Mouse (Mus musculus) cortical plate, adult 2 months (tissue): ENCODE measurements around the gene Cul5.

Experiments used
- CTCF ChIP-seq: fragments of 200-500 bp; IDR thresholded peaks from 2 replicates; pipeline ENCODE4 v1.5.1; 2011; ENCODE audit warnings: mild to moderate bottlenecking, control low read depth, low read length; ENCODE audit not compliant: insufficient read depth; ENCODE audit errors: extremely low read depth
- POLR2A ChIP-seq: fragments of 200-500 bp; IDR thresholded peaks from 2 replicates; pipeline ENCODE4 v1.6.1; 2011; ENCODE audit warnings: mild to moderate bottlenecking, low read length, control low read depth; ENCODE audit not compliant: insufficient read depth; ENCODE audit errors: extremely low read depth

DNA sequence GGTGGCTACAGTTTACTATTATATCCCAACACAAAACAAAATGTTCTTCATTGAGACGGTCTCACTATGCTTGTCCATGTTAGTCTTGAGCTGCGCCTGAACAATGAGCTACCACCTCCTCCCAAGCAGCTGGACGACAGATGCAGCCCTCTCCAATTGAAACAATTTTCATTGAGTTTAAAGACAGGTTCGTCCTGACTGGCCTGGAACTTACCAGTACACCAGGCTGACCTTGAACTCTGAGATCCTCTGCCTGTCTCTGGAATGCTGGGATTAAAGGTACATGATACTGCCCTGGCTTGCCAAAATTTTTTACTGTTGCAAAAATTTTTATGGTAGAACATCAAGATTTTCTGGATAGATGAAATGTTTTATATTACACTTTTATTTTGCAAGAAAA is 55.5 kb downstream of the Cul5 start:
- TF ChIP-seq CTCF (no peak), POLR2A (no peak)
